Mouse (Mus musculus) small intestine, adult 2 months (tissue): ENCODE data around the gene Plekhg3.

ENCODE experiments used
- CTCF ChIP-seq: fragments of 200-500 bp; IDR thresholded peaks from 2 replicates; pipeline ENCODE4 v1.5.1; 2012; ENCODE audit warnings: low read depth, mild to moderate bottlenecking, control low read depth, inconsistent platforms, low read length, moderate library complexity, mixed read lengths; ENCODE audit not compliant: insufficient replicate concordance, insufficient read length; ENCODE audit errors: extremely low read depth
- POLR2A ChIP-seq: fragments of 200-500 bp; IDR thresholded peaks from 2 replicates; pipeline ENCODE4 v1.6.1; 2012; ENCODE audit warnings: low read depth, mild to moderate bottlenecking, control low read depth, inconsistent platforms, low read length, moderate library complexity

GRCm38 (mm10) chr12:76518909-76519842 is 11.5 kb upstream of the Plekhg3 start:
- TF ChIP-seq POLR2A (no peak), CTCF (no peak)
